Mouse (Mus musculus): ENCODE results near the gene Trappc5.

Gene Trappc5

DNA sequence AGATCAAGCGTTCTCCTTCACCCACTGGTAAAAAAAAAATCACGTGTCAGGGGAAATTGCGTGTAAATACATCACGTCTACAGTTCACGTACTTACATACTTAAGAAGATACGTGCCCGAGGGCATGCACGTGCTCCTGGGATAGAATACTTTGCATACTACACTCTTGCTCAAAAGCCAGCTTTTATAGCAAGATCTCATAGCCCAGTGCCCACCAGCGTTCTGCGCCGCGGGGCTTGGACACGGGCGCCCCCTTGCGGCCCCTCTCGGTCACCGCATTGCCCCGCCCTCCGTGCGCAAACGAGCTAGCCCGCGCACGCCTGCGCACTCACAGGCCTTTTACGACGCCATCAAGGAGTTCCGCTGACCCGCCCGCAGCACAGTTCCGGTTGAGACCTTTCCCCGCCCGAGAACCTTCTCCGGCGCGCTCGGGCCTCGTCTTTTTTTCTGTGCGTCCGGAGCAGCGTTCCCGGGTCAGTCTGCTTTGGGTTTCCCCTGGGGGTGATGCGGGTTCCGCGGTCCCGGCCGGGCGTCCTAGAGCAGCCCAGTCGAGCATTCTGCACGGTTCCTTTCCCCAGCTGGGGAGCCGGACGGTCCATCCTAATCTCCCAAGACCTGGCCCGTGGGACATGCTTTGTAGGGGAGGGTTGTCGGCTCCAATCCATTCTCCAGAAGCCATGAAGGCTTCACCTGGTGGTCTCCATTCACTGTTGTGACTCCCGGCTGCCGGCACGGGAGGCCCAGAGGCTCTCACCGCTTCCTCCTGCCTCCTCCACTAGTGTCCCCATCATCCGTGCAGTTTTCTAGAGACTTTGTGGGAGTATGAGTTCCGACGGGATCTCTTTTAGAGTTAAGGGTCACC, at the start of gene Trappc5:
Gene Trappc5 (plus strand): TSS at position 169 of the 862 bp plus-strand sequence.
- DNase-seq = peak; percentile 95 to 96

DNA sequence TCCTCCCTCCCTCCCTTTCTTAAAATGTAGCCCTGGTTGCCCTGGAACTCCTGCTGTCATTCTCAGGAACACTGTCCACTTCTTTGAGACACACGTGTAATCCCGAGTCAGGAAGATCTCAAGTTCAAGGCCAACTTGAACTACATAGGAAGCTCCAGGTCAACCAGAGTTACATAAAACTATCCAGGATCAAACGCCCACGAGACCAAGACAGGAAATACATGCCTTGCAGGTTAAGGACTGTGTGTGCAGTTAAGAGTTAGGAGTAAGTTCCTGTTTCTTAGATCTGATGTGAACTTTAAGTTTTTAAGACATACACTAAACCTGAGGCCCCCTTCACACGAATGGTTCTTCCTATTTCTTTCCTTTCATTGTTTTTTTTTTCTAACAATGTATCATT, 49.1 kb upstream of the Trappc5 start:
- no peak for DNase-seq

DNA sequence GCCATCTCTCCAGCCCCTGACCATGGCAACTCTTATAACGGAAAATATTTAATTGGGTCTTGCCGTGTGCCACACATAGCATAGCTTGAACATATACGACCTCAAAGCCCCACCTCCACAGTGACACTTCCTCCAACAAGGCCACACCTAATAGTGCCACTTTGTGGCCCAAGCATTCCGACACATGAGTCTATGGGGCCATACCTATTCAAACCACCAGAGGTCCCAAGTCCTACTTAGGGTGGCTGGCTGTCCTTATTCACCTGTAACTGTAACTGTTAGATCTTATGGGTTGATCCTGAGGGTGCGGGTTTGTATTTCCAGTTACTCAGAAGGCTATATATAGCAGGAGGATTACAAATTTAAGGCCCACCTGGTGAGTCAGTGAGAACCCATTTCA, 48.1 kb upstream of the Trappc5 start:
- peak; percentile 45 to 71 for DNase-seq

DNA sequence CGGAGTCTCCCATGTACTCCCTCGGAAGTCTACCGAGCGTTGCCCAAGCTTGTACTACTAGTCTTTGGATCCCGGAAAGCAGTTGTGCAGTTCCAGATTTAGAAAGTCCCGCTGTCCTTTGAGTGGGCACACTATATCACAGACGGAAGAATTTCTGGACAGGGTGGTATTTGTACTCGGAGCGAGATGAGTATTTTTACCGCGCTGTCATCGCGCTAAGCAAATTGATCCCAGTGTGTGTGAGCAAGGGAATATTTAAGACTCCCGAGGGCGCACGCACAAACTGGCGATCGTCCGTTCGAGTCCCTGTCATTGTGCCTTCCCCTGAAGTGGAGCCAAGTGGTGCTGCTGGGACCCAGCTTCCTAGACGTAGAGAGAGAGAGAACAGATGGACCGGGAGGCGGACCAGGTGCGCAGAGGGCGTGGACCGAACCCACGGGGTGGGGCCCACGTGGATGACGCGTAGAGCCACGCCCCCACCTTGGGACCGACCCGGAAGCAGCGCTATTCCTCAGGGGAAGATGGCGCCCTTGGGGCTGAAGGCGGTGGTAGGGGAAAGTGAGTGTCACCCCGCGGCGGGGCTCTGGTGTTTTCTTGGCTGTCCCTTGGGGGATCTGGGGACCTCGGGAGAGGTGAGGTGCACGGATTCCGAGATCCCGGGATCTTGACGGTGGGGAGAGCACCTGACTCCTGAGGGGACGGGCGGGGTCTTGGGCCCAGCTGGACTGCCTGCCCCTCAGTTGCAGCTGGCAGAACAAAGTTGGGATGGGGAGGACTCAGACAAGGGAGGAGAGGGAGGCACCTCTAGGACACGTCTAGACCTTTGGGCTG, 45.2 kb upstream of the Trappc5 start, which contains the start of gene Stxbp2:
Gene Stxbp2 (plus strand): TSS at position 309 of the 831 bp plus-strand sequence.
- DNase-seq = peak; percentile 91 to 94

DNA sequence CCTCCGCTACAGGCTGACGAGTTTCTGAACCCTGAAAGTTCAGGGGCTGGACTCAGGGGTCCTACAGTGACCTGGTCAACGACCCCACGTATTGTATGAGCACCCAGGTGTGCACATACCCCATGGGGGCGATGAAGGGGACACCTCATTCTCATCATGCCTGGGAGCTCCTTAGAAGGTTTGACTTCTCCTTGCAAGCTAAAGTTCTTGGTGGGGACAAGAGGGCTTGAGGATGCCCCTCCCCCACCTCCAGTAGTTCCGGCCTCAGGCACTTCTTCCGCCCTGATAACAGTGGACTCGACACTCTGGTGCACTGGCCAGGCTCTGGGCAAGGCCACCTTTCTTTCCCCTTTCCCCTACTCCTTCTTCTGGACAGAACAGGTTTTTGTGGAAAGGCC, 44.6 kb upstream of the Trappc5 start:
- DNase-seq = peak in 1 of 2 experiments; percentile 57

DNA sequence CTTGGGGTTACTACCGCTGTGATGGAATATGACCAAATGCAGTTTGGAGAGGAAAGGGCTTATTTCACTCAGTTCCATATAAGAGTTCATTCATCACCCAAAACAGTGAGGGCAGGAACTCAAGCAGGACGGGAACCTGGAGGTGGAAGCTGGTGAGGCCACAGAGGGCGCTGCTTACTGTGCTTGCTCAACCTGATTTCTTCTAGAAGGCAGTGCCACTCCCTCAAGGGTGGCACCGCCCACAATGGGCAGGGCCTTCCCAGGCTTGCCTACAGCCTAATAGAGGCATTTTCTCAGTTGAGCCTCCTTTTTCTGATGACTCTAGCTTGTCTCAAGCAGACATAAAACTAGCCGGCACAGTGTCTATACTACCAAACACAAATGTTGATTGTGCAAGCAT, 30.3 kb upstream of the Trappc5 start:
- peak; percentile 54 to 83 for DNase-seq

DNA sequence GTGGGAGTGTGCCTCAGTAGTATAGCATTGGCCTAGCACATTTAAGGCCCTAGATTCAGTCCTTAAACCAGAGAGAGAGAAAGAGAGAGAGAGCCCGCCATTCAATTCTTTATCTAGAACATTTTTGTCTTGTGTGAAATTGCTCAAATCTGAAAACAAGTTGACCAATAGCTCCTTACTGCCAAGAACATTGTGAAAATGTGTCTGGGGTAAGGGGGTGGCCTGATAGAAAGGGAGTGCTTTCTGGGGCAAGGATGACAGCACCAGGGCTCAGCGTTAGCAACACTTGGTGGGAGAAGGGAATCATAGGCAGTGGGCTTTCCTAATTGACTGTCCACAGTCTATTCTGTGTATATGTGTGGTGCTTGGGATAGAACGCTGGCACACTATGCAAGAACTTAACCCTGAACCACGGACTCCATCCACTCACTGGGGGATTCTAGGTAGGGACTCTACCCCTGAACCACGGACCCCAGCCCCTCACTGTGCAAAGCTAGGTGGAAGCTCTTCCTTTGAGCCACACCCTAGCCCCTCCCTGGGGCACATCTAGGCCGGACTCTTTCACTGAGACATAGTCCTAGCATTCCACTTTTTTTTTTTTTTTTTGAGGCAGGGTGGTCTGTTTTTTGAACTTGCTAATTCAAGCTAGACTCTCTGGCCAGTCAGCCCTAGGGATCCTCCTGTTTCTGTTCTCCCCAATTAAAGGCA, 29.1 kb upstream of the Trappc5 start:
- no peak for DNase-seq

DNA sequence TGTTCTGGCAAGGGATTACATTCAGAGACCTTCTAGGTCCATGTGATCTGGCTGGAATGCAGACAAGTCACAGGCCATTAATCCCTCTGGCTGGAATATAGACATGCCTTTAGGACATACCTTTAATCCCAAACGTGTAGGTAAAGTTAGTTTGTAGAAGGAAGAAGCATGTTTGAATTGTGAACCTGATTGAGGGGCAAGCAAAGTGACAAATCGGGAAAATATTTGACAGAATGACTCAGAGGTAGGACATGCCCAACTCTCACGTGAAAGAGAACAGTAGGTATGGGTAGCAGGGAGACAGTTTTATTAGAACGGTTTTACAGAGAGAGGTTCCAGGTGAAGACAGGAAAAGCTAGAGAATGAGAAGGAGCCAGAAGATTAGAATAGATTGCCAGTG, 28.5 kb upstream of the Trappc5 start:
- peak in 1 of 2 experiments; percentile 8 for DNase-seq

DNA sequence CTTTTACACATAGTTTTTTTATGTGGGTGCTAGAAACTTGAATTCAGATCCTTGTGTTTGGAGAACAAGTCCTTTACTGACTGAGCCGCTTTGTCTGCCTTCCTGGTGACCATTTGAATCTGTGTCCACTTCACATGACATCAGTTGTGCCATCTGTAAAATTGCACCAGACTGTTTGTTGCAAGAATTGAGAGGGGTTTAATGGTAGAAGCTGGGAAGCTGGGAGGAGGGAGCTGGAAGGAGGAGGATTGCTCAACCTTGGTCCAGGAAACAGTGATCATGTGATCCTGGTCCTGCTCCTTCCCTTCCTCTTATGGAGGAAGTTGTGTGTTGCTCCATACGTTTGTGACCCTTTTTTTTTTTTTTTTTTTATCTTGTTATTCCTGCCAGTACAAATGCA, 27.8 kb upstream of the Trappc5 start:
- DNase-seq = no peak

DNA sequence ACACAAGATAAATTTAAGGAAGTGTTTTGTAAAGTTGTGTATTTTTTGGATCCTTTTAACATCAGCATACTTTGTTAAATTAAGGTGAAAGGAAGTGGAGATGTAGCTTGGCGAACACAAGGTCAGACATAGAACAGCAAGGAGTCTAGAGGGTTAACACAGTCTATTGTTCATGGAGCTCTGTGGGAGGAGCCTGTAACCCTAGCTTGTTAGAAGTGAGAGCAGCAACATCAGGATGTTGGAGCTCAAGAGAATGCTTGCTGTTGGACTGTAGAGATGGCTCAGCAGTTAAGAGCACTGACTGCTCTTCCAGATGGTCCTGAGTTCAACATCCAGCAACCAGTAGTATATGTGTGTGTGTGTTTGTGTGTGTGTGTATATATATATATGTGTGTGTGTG, 27.1 kb upstream of the Trappc5 start:
- DNase-seq = no peak

DNA sequence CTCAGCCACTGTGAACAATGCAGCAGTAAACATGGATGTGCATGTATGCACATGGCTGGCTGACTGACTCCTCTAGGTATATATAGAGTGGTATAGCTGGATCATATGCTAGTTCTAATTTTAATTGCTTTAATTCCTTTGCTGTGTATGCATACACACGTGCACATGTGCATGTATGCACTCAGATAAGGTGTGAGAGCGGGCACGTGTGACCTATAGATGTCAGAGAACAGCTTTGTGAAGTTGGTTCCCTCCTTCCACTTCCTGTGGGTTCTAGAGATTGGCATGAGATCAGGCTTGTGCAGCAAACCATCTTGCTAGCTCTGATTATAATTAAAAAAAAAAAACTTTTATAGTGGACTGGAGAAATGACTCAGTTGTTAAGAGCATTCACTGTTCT, 23.3 kb upstream of the Trappc5 start:
- DNase-seq = no peak

DNA sequence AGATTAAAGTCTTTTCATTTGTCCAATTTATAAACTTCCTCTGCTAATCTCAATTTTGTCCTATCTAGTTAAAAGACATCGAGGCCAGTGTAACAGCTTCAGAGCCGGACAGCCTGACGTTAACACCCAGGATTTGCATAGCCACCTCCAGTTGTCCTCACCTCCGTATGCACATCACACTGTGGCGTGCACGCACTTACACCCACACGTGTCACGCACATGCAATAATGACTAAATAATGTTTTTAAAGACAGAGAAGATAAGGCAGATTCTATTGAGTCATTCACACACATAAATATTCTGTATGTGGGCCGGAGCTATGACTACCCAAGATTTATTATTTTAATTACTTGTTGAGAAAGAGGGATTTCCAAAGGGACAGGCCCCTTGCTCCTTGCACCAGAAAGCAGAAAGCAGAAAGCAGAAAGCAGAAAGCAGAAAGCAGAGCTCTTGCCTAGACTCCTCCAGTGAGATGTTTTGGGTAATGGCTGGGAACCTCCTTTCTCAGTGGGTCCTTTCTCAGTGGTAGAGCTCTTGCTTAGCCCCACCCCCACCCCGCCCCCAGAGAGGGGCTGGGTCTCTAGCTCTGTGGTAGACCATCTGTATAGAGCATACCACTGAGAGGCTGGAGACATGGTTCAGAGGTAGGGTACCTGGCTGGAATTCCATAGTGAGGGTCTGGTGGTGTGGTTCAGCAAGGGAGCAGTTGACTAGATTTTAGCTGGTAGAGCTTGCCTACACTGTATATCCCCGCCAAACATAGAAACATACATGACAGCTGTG, 21.2 kb upstream of the Trappc5 start:
- no peak for DNase-seq

DNA sequence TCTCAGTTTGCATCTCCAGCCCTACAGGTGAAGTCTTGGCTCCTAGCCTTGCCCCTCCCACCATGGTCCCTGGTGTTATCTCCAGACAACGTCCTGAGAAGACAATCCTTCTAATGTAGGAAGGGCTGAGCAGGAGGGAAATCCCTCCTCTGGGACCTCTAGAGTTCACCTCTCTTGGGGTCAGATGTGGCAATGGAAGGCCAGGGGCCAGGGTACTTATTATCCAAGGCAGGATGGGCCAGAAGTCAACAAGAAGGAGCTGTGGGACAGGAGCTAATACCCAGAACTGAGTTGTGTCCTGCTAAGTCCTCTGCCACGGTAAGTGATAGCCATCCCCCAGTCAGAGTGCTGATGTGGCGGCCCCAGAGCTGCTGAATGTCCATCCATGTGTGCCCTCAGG, 20.6 kb upstream of the Trappc5 start, which contains the start of gene Retn:
Gene Retn (plus strand): TSS at position 245 of the 400 bp plus-strand sequence.
- no peak for DNase-seq

DNA sequence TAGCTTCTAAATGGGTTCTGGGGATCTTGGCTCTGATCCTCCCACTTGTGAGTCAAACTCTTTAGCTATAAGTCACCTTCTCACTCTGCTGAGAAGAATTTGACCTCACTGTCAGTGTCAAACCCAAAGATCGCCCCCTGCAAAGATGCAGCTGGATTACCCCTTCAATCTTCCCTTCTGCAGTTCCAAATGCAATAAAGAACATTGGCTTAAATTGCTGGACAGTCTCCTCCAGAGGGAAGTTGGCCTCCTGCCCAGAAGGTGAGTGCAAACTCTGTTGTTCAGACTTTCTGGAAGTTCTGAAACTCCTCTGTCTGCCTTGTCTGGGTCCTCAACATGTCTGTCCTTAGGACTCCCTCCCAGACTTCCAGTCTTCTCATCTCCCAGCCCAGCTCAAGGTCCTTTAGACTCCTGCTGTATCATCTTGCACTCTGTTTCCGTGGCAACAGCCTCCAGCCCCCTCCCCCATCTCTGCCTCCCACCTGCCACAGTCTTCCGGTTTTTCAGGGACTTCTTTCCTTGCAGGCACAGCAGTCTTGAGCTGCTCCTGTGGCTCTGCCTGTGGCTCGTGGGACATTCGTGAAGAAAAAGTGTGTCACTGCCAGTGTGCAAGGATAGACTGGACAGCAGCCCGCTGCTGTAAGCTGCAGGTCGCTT, 19.2 kb upstream of the Trappc5 start:
- peak in 1 of 2 experiments; percentile 33 for DNase-seq

DNA sequence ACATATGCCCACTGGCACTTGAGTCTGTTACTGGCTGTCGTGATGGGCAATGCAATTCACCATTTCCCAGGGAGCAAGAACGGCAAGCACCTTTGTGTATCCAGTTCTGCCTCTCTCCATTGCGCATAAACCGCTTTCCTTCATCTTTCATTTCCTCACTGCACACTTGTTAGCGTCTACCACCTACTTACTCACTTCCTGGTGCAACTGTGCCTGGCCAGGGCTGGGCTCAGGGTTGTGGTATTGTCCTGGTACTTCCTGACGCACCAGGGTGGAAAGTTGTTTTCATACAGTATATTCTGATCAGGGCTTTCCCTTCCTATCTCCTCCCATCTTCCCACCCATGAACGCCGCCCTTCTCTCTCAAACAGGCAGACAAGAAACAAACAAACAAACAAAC, 15.2 kb upstream of the Trappc5 start:
- DNase-seq = no peak

DNA sequence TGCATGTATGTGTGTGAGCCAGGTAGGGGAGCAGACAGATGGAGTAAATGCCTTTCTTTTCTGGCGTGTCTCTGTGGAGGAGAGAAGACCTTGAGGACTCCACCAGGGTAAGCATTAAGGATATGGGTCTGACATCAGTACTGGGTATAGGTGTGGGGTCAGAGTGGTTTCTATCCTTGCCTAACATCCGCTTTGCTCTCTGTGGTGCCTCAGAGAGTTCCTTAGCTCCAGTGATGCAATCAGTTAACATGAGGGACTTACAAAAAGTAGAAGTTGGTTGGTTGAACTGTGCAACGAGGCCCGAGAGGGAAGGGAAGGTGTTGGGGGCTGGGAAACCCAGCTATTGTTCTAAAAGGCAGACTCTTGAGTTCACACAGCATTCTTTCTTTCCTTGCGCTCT, 11.7 kb upstream of the Trappc5 start:
- DNase-seq = no peak

DNA sequence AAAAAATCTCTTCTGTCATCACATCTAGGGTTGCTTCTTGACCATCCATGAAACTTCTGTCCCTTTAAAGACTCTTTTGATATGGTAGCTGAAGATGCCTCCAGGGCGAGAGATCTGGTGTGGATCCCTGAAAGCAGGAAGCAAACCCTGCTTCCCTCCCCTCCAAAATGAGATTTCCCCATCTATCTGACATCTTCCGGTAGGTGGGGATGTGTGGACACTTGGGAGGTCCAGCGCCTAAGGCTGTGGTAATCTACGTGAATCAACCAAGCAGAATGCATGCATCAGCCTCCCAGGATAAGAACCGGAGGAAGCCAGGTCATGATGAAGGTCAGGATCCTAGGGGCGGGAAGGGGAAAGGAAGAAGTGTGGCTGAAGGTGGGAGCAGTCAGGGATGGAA, 10.6 kb upstream of the Trappc5 start, which contains the start of gene Mcemp1:
Gene Mcemp1 (plus strand): TSS at position 248 of the 400 bp plus-strand sequence.
- no peak for DNase-seq

DNA sequence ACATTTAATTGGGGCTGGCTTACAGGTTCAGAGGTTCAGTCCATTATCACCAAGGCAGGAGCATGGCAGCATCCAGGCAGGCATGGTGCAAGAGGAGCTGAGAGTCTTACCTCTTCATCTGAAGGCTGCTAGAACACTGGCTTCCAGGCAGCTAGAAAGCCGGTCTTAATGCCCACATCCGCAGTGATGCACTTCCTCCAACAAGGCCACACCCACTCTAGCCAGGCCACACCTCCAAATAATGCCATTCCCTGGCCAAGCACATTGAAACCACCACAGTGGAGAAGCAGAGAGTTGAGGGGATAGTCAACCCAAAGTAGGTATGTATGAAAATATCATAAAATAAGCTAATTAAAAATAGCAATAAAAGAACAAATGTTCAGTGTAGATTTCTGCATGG, 5.7 kb upstream of the Trappc5 start:
- DNase-seq = peak in 1 of 2 experiments; percentile 19

DNA sequence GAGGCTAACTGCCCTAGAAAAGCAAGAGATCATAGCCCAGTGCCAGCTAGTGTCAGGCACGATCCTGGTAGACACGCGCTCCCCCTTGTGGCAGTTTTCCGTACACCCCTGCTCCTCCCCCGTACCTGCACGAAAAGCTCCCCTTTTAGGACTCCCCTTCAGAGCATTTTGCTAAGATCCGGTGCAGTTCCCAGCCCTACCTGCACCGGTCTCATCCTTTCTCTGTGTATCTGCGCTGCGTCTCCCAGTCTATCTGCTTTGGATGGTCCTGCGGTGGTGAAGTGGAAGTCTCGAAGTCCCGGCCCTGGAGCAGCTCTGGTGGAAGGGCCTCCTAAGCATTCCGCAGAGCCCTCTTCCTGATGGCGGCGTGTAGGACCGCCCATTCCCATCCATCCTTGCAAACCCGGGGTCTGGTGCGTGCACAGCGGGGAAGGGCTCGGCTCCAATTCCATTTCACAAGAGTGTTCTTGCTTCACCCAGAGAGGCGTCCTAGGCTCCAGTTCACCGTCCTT, 4.1 kb upstream of the Trappc5 start, which contains the start of gene Fcor:
Gene Fcor (minus strand): TSS at position 383 of the 512 bp plus-strand sequence.
- peak; percentile 83 to 93 for DNase-seq

DNA sequence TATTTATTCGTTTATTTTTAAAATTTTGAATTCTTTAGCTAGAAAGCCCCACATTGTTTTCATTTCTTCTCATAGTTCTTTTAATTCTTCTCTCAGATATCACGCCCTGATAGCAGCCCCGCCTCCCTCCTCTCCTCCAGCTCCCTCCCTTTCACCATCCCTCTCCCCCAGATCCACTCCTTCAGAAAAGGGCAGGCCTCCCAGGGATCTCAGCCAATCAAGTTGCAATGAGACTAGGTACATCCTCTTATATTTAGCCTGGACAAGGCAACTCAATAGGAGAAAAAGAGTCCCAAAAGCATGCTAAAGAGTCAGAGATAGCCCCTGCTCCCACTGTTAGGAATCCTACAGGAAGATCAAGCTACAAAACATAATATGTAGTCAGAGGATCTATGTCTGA, 1.4 kb upstream of the Trappc5 start:
- DNase-seq = no peak

DNA sequence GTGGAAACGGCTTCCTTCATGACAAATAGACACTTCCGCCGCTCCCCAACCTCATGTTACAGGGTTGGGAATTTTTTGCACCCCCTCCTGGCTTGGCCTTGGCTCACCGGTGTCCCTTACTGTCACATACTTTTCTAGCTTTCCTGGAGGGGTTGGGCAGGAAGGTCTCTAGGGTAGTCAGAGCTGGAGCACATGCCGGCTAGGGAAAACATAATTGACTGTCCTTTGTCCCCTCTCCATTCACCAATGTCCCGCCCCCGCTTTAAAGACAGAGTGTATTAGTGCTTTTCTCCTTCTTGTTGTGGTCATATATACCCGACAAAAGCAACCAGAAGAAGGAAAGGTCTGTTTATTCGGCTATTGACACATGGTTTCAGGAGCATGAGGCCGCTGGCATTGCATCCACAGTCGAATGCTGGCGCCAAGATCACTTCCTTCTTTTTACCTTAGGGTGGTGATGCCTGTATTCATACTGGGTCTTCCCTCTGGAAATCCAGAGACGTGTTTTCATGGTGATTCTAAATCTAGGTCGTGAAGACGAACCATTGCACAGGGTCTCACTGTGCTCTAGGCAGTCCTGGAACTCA, 987 bp downstream of the Trappc5 start:
- DNase-seq = peak; percentile 5 to 32

All from kidney, postnatal 36 days (tissue).